Mouse (Mus musculus): ENCODE measurements at regions not wholly inside any gene's neighbourhood (a gene's known extent, or its start where the extent isn't known, plus 50 kb on each side); places are given as distances from the start of the nearest gene placed in this dataset.
A peak's percentile ranks its signal among the peaks of the same experiment; 100 is the strongest.

GRCm38 (mm10) chr15:85634322-85635141 lies 52.3 kb upstream of the Wnt7b start:
- DNase-seq = peak; percentile 100

GRCm38 (mm10) chr15:85635425-85635824 lies 53.2 kb upstream of the Wnt7b start:
- DNase-seq = no peak

DNA sequence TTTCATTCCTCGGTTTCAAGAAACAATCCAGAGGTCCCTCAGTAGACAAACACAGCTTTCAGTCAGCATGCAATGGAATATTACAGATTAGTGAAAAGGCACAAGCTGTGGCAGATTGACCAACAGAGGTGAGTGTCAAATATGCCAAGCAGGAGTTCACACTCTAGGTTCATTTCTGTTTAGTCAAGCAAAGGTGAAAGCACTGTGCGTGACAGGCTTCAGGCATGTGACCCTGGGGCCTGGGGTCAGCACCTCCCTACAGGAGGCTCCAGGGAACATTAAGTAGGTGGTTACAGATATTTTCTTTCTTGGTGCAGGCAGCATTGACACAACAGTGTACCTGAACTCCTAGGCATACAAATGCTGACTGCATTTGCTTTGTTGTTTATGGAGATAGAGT lies 57.3 kb upstream of the Wnt7b start:
- no peak for DNase-seq

- no peak for DNase-seq
These were observed 59.1 kb upstream of the Wnt7b start for GRCm38 (mm10) chr15:85641120-85642080.

GRCm38 (mm10) chr15:85645396-85645795 lies 63.1 kb upstream of the Wnt7b start:
- DNase-seq = peak; percentile 34

DNA sequence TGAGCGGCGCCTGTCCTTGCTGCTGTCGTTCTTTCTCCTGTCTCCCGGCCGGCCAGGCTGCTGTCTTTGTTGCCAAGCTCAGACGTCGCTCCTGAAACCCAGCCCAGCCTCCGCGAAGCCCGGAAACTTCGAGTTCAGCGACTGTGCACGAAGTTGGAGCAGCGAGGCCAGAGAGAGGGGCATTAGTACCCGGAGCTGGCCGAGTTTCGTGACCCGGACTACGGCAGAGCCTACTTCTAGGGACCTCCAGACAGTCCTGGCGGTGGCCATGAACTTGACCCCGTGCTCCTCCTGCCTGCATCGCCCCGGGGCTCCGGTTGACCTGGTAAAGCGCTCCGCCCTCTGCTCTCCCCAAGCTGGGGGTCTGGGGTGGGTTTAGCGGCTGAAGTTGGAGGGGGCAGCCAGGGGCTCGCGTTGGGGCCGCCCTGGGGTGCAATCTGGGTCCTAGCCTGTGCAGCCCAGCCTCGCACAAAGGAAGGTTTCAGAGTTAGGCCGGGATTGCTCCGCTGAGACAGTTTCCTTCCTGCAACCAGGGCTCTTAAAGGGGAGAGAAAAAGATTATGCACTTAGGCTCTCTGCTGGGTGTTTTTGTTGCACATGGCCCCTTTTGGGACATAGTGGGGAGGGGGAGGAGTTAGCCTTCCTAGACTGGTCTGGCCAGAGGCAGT lies 63.8 kb upstream of the Wnt7b start:
- DNase-seq = peak; percentile 73

GRCm38 (mm10) chr15:85646639-85647277 lies 64.5 kb upstream of the Wnt7b start:
- no peak for DNase-seq

DNA sequence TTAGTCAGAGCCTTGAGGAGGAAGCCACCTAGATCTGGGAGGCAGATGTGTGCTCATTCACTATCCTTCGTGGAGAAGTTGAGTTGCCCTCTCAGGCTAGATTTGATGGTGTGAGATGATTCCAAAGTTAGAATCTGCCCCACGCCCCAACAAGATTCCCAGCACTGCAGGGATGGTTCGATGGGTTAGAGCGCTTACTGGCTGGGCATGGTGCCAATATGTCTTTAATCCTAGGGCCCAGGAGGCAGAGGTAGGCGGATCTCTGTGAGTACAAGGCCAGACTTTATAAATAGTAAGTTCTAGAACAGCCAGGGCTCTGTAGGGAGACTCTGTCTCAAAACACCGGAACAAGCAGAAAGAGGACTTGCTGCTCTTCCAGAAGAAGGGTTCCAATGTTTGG lies 65.3 kb upstream of the Wnt7b start:
- no peak for DNase-seq

GRCm38 (mm10) chr15:85650241-85650640 lies 68.0 kb upstream of the Wnt7b start:
- no peak for DNase-seq

GRCm38 (mm10) chr15:85651718-85652420 lies 69.6 kb upstream of the Wnt7b start:
- no peak for DNase-seq

DNA sequence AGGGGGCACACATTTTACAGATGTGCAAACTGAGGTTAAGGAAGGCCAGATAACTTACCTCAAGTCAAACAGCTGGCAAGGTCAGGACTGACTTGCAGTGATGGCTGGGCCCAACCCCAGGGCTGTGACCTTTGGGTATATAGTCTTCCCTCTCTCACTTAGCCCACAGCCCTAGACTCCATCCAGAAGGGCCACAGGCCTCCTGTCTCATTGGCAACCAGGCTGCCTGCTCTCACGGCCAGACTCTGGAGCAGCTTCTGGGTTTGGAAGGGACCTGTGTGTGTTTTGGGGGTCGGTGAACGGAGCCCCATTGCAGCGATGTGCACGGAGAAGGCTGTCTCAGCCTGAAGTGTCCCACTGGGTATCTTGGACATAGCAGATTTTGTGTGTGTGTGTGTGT lies 70.2 kb upstream of the Wnt7b start:
- no peak for DNase-seq

- no peak for DNase-seq
These were observed 70.6 kb upstream of the Wnt7b start for GRCm38 (mm10) chr15:85652871-85653337.

- peak; percentile 91 for DNase-seq
These were observed 71.4 kb upstream of the Wnt7b start for GRCm38 (mm10) chr15:85653421-85654401.

DNA sequence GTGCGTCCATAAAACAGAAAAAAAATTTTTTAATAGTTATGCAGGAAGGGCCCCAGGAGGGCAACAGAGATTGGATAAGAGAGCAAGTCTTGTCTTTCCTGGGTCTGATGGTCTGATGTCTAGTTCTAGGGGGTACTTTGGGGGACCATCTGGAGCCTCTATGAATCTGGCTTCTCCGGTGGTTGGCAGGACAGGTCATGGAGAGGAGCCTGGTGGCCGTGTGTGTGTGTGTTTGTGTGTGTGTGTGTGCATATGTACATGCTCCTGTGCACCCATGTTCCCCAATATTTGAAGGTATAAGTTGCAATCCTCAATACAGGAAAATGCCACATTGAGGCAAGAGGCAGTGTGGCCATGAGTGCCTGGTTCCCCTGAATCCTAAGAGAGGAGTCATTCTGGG lies 72.5 kb upstream of the Wnt7b start:
- no peak for DNase-seq

- DNase-seq = no peak
These were observed 73.5 kb upstream of the Wnt7b start for GRCm38 (mm10) chr15:85655751-85656167.

- DNase-seq = no peak
These were observed 74.6 kb upstream of the Wnt7b start for GRCm38 (mm10) chr15:85656852-85657251.

DNA sequence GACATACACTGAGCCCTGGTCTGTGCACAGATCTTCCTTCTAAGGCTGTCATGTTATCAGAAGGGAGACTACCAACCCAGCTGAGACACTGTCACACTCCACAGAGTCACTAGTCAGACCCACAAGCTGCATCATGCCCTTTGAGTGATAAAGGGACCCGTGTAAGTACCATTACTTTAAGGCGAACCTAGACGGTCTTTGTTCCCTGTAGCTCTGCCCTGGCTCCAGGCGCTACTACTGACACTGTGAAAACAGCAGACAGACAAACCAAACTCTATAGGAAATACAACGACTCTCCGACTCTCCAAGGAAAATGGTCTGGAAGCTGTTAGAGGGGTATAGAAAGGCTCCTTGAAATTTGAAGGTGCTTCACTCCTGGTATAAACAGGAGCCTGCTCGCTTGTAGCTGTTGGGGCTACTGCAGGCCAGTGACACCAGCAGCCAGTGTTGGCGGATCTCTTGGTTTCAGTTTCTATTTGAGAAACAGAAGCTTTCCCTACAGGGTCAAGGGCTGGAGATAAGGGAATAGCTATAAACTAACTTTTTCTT lies 75.2 kb upstream of the Wnt7b start:
- no peak for DNase-seq

DNA sequence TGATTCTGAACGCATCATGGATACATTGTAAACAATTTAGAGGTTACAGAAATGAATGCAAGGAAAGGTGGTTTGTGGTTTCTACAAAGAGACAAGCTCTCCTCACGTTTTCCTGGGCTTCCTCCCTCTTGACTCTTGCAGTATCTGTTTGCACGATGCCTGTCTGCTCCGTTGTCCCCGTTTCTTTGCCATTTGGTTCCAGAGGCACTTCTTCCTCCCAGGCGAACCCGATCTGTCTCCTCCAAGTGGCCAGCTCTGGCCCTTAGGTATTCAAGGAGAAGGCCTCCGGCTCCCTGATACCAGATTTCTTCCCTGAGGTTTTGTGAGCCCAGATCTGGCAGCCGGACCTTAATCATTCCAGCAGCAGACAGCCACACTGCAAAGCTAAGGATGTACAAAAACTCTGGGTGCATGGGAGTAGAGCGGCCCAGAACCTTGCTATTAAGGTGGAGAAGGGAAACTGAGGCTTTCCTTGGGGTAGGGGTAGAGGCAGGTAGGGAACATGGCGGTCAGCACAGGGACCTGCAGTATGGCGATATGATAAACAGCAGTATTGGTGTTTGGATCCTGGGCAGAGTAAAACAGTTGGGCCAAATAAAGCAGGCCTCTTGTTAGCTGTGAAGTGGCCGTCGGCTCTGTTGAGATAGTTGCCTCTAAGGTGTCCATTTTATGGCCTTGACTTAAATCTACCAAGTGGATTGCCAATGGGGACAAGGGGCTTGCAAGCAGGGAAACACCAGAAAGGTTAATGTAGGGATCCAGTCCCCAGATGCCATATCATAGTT lies 76.0 kb upstream of the Wnt7b start:
- no peak for DNase-seq
